Comparison of ENCODE assay signal across 20 mouse cellular contexts in genomic region chr8:107143501-107143900, GRCm38 (mm10). TPM values are rescaled to one million over a fixed set of nuclear protein-coding genes. Genes with fewer than 3 reads are reported as not detected.
A peak's percentile ranks its signal among the peaks of the same experiment; 100 is the strongest.
DNase-seq lines count a peak whose midpoint lies in the region; ATAC-seq and TF ChIP-seq lines count a peak whose summit lies in the region.
"Had no signal": no experiment of that assay in that cellular context is flagged by ENCODE, and none has a peak within 500 bp of the region (broad histone marks: within the 10 kb centered on the region; RNA-seq: fewer than 3 reads in every experiment).

No protein-coding gene starts in this region.

- no peaks in the 10 kb centered on the region for H3K36me3 ChIP-seq in kidney, embryonic 16.5 days (ENCODE audit: insufficient read depth, low read length)
- no peaks in the 10 kb centered on the region for H3K36me3 ChIP-seq in myocyte (ENCODE audit: control insufficient read depth, insufficient read depth)
- H3K36me3 ChIP-seq: forebrain, embryonic 12.5 days; heart, embryonic 10.5 days; midbrain, embryonic 13.5 days; neural tube, embryonic 13.5 days had no signal

- H3K9me3 ChIP-seq in kidney, embryonic 16.5 days (ENCODE audit: low read length): no peaks in the 10 kb centered on the region
- H3K9me3 ChIP-seq: forebrain, embryonic 12.5 days; heart, embryonic 10.5 days; midbrain, embryonic 13.5 days; neural tube, embryonic 13.5 days had no signal

- intact Hi-C loops in left cerebral cortex, postnatal 14 days (cut with DNase I): no loop called here
- intact Hi-C loops in left cerebral cortex, postnatal 10 days (cut with DNase I): no loop called here
- intact Hi-C loops in heart, postnatal 36 days (cut with DNase I): no loop called here

- no peak overlapping the region for H3ac ChIP-seq in myocyte (ENCODE audit: control insufficient read depth, insufficient read length)

- H3K79me2 ChIP-seq in myocyte (ENCODE audit: control insufficient read depth, insufficient read depth): no peaks in the 10 kb centered on the region

- H3K27me3 ChIP-seq in kidney, embryonic 16.5 days (ENCODE audit: insufficient read depth, low read length): no peaks in the 10 kb centered on the region
- H3K27me3 ChIP-seq in myocyte (ENCODE audit: control insufficient read depth, insufficient read depth, insufficient read length): no peaks in the 10 kb centered on the region
- H3K27me3 ChIP-seq: forebrain, embryonic 12.5 days; midbrain, embryonic 13.5 days; neural tube, embryonic 13.5 days had no signal

- no peak overlapping the region for H3K4me2 ChIP-seq in kidney, embryonic 16.5 days (replicated peaks; ENCODE audit: low read depth, low read length)
- no peak overlapping the region for H3K4me2 ChIP-seq in myocyte (ENCODE audit: low read depth)
- H3K4me2 ChIP-seq: forebrain, embryonic 12.5 days; liver, embryonic 11.5 days; midbrain, embryonic 13.5 days; neural tube, embryonic 13.5 days had no signal

- ATAC-seq in kidney, embryonic 16.5 days (ENCODE audit: low FRiP score, low TSS enrichment): peak; percentile 57
- ATAC-seq: midbrain, embryonic 13.5 days had no signal

- TF ChIP-seq POLR2A in myocyte (IDR thresholded peaks at IDR 0.05; ENCODE audit: insufficient read length, low read depth): no peak

- no peak overlapping the region for H3K4me3 ChIP-seq in kidney, embryonic 16.5 days (ENCODE audit: low read length)
- no peak overlapping the region for H3K4me3 ChIP-seq in myocyte
- H3K4me3 ChIP-seq: forebrain, embryonic 12.5 days; heart, embryonic 10.5 days; midbrain, embryonic 13.5 days; neural tube, embryonic 13.5 days had no signal

- H3K27ac ChIP-seq in kidney, embryonic 16.5 days (ENCODE audit: low read length): peak overlapping the region; percentile 82
- H3K27ac ChIP-seq: forebrain, embryonic 12.5 days; heart, embryonic 10.5 days; midbrain, embryonic 13.5 days; neural tube, embryonic 13.5 days had no signal

- no peak overlapping the region for H3K9ac ChIP-seq in kidney, embryonic 16.5 days (replicated peaks; ENCODE audit: low read length)
- H3K9ac ChIP-seq: forebrain, embryonic 12.5 days; midbrain, embryonic 13.5 days; neural tube, embryonic 13.5 days had no signal

- peaks cover 19% of the 10 kb centered on the region for H3K4me1 ChIP-seq in kidney, embryonic 16.5 days (ENCODE audit: insufficient read depth, low read length)
- H3K4me1 ChIP-seq: midbrain, embryonic 13.5 days had no signal

- peak; percentile 34 for DNase-seq in cerebellum, adult 9-11 months
- DNase-seq in cerebellum, adult 8-10 months: no peak
- DNase-seq in kidney, adult 11 months: peak; percentile 69
- DNase-seq in left cerebral cortex, postnatal 14 days (ENCODE audit: low spot score in 2 of 2): no peak
- DNase-seq in left cerebral cortex, postnatal 10 days (ENCODE audit: extremely low spot score in 1 of 2, low spot score in 2 of 2): no peak
- no peak for DNase-seq in heart, postnatal 36 days
- DNase-seq: adrenal gland, postnatal 25 days; gastrocnemius, postnatal 36 days; layer of hippocampus, postnatal 36 days; lung, adult 18-20 months; lung, postnatal 14 days; spleen, adult 18-20 months; thymus, postnatal 25 days had no signal

- 36% methylated on average over 4 of the region's 4 CpGs for WGBS in kidney, embryonic 16.5 days

TF ChIP-seq in myocyte, 11 proteins besides CTCF, POLR2A, EP300 and RAD21:
- TF ChIP-seq USF1 (IDR thresholded peaks at IDR 0.05; ENCODE audit: low read depth) (no peak), E2F4 (IDR thresholded peaks at IDR 0.05; ENCODE audit: insufficient read depth) (no peak), POLR2AphosphoS2 (IDR thresholded peaks at IDR 0.05; ENCODE audit: insufficient read length, low read depth) (no peak), REST (IDR thresholded peaks at IDR 0.05; ENCODE audit: insufficient read depth, insufficient read length) (no peak), SRF (IDR thresholded peaks at IDR 0.05; ENCODE audit: control insufficient read depth, insufficient read length, low read depth) (no peak), MYOD1 (IDR thresholded peaks at IDR 0.05; ENCODE audit: control insufficient read depth in 1 of 3, insufficient read length in 2 of 3, low read depth in 2 of 3) (peak in 2 of 3 experiments; percentile 33 to 38), TCF12 (IDR thresholded peaks at IDR 0.05; ENCODE audit: insufficient read depth, poor library complexity, severe bottlenecking) (no peak), CEBPB (IDR thresholded peaks at IDR 0.05; ENCODE audit: insufficient read depth, poor library complexity, severe bottlenecking) (no peak), MAX (IDR thresholded peaks at IDR 0.05; ENCODE audit: low read depth) (no peak), MYOG (IDR thresholded peaks at IDR 0.05; ENCODE audit: control insufficient read depth in 1 of 3, insufficient read depth in 1 of 3, insufficient read length in 2 of 3, low read depth in 2 of 3) (peak in 1 of 3 experiments; percentile 29), TCF3 (IDR thresholded peaks at IDR 0.05; ENCODE audit: insufficient read length, low read depth) (no peak)

RNA-seq across cellular contexts. Expression of gene Cyb5b, which starts 6.9 kb away (rescaled TPM):
- 138 and 144 TPM in 2 replicates for polyA plus RNA-seq in kidney, embryonic 16.5 days (2015; fragmentation: Nextera tagmentation; extraction: Ambion mirVana)
- 48.3 TPM for polyA plus RNA-seq in myocyte (2012; fragmentation: generic; extraction: Trizol)
- total RNA-seq in left cerebral cortex, postnatal 14 days (2021): 10 to 100 TPM; 83.4 to 84.5 TPM
- 10 to 100 TPM; 92.2 to 95.1 TPM for total RNA-seq in left cerebral cortex, postnatal 10 days (2021)
- 10 to 100 TPM; 29.4 to 43.2 TPM for total RNA-seq in heart, postnatal 36 days (2021)

RNA-seq across cellular contexts. Expression of gene Terf2, which starts 47.2 kb away (rescaled TPM):
- polyA plus RNA-seq in kidney, embryonic 16.5 days (2015; fragmentation: Nextera tagmentation; extraction: Ambion mirVana): 14.8 and 18.2 TPM in 2 replicates
- polyA plus RNA-seq in myocyte (2012; fragmentation: generic; extraction: Trizol): 14.7 TPM
- total RNA-seq in left cerebral cortex, postnatal 14 days (2021): 10 to 100 TPM; 37.1 to 37.5 TPM
- total RNA-seq in left cerebral cortex, postnatal 10 days (2021): 10 to 100 TPM; 38.2 to 39.6 TPM
- total RNA-seq in heart, postnatal 36 days (2021): 10 to 100 TPM; 11.5 to 13.9 TPM

Comparison
In these comparisons a context has a peak if more than half of its experiments do, and no peak if none do; other contexts are left out.
1. DNase-seq: peak in cerebellum, adult 9-11 months (single experiment) and kidney, adult 11 months (single experiment); none in cerebellum, adult 8-10 months (single experiment), left cerebral cortex, postnatal 14 days (0 of 2), left cerebral cortex, postnatal 10 days (0 of 2) and heart, postnatal 36 days (0 of 2).